Mouse (Mus musculus) heart, postnatal 0 days (tissue): ENCODE results near the gene Prss57.
A peak's percentile ranks its signal among the peaks of the same experiment; 100 is the strongest.

Source experiments
- CTCF ChIP-seq: IDR thresholded peaks from 2 replicates; pipeline ENCODE4 v1.5.1; 2016; ENCODE audit warnings: antibody characterized with exemption, control low read depth, low read depth
- EP300 ChIP-seq: IDR thresholded peaks from 2 replicates; pipeline ENCODE4 v1.6.1; 2016; ENCODE audit warnings: antibody characterized with exemption, low read depth

DNA sequence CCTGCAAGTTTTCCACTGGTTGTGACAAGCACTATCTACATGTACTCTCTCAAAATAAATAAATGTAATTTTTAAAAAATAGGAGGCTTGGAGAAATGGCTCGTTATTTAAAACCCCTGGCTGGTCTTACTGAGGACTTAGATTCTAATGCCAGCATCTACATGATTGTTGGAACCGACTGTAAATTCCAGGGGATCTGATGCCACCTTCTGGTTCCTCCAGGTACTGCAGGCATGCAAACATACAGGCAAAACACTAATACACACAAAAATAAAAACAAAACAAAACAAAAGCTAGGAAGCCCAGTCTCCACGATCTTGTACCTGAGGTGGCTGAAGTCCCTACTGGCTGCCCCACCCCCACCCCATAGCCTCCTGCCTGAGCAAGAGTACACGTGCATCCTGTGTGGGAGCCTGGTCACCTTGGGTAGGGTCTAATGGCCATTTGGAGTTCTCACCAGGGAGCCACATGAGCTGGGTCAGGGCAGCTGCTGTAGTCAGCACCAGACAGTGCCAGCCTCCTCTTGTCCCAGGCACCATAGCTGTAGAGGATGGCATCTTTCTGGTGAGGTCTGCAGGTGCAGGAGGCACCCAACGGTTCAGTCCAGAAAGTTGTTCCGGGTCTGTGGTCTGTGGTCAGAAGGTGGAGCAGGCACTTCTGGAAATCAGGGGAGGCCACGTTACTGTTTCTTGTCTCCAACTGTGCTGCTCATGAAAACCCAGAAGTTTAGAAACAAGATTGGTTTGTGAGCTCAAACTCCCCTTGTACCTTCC, 2.2 kb downstream of the Prss57 start:
- TF ChIP-seq EP300 (no peak), CTCF (peak; percentile 87)
